Mouse (Mus musculus) liver, postnatal 0 days (tissue): ENCODE data around the gene Gse1.

ENCODE experiments used
- CTCF ChIP-seq: sonication (generic); IDR thresholded peaks from 2 replicates; pipeline ENCODE4 v1.5.1; 2016; ENCODE audit warnings: antibody characterized with exemption, low read depth
- EP300 ChIP-seq: IDR thresholded peaks from 2 replicates; pipeline ENCODE4 v1.6.1; 2016; ENCODE audit warnings: antibody characterized with exemption, low read depth, mild to moderate bottlenecking

- no peak for TF ChIP-seq CTCF
- 0 out of 2 replicates have a peak, but pooled peaks have one; percentile 22 for TF ChIP-seq EP300
These were observed 115.3 kb downstream of the Gse1 start for GRCm38 (mm10) chr8:120343582-120343981.
